Mouse (Mus musculus) thymus, adult 2 months (tissue): Measurements from ENCODE around the gene Slc19a1.

ENCODE experiments used
- CTCF ChIP-seq: fragments of 200-500 bp; IDR thresholded peaks from 2 replicates; pipeline ENCODE4 v1.5.1; 2012; ENCODE audit warnings: mild to moderate bottlenecking, control low read depth, low read length, moderate library complexity, borderline replicate concordance; ENCODE audit not compliant: control insufficient read depth, poor library complexity, insufficient read depth; ENCODE audit errors: extremely low read depth
- POLR2A ChIP-seq: fragments of 200-500 bp; IDR thresholded peaks from 2 replicates; pipeline ENCODE4 v1.6.1; 2012; ENCODE audit warnings: mild to moderate bottlenecking, low read length, control low read depth, moderate library complexity; ENCODE audit not compliant: control insufficient read depth, poor library complexity, insufficient read depth; ENCODE audit errors: extremely low read depth

GRCm38 (mm10) chr10:77110010-77110409, 78.0 kb downstream of the Slc19a1 start:
- TF ChIP-seq CTCF: no peak
- TF ChIP-seq POLR2A: no peak
